Mouse (Mus musculus) forebrain, embryonic 15.5 days (tissue): ENCODE results near the gene Ampd2. TPM values are rescaled to one million over a fixed set of nuclear protein-coding genes. Genes with fewer than 3 reads are reported as not detected.
A peak's percentile ranks its signal among the peaks of the same experiment; 100 is the strongest.

Experiments used
- ATAC-seq: fragments of 200-750 bp; cut with Nextera tagmentation; replicated peaks from 2 replicates; pipeline ENCODE4 v1.8.0; 2017; ENCODE audit warnings: mild to moderate bottlenecking, moderate TSS enrichment, moderate library complexity
- H3K27ac ChIP-seq: fragments of 300-500 bp; sonication (generic); replicated peaks from 2 replicates; pipeline ENCODE4 v1.5.1; 2015; ENCODE audit warnings: mild to moderate bottlenecking, inconsistent platforms
- H3K27me3 ChIP-seq: fragments of 300-500 bp; sonication (generic); 2 replicates; pipeline ENCODE4 v1.6.1; 2015; ENCODE audit warnings: inconsistent platforms
- H3K36me3 ChIP-seq: fragments of 300-500 bp; sonication (generic); 2 replicates; pipeline ENCODE4 v1.6.1; 2015; ENCODE audit warnings: mild to moderate bottlenecking, inconsistent platforms
- H3K4me1 ChIP-seq: fragments of 300-500 bp; sonication (generic); 2 replicates; pipeline ENCODE4 v1.6.1; 2015; ENCODE audit warnings: inconsistent platforms
- H3K4me2 ChIP-seq: fragments of 300-500 bp; sonication (generic); replicated peaks from 2 replicates; pipeline ENCODE4 v1.6.1; 2015; ENCODE audit warnings: mild to moderate bottlenecking, inconsistent platforms
- H3K4me3 ChIP-seq: fragments of 300-500 bp; sonication (generic); 2 replicates; pipeline ENCODE4 v1.5.1; 2015; ENCODE audit warnings: mild to moderate bottlenecking, inconsistent platforms
- H3K9ac ChIP-seq: fragments of 300-500 bp; sonication (generic); replicated peaks from 2 replicates; pipeline ENCODE4 v1.6.1; 2015; ENCODE audit warnings: mild to moderate bottlenecking, inconsistent platforms
- H3K9me3 ChIP-seq: fragments of 300-500 bp; sonication (generic); 2 replicates; pipeline ENCODE4 v1.6.1; 2016; ENCODE audit warnings: inconsistent platforms
- WGBS: fragments of 180-500 bp; shearing (Covaris S2); methylation state at CpG from one replicate; pipeline ENCODE4 v1.1.7; 2015; ENCODE audit warnings: mixed read lengths; 5-methylcytosine and 5-hydroxymethylcytosine counted together
- polyA plus RNA-seq: library from polyadenylated mRNA; unstranded; fragments of >200 nt; fragmentation: Nextera tagmentation; extraction: Ambion mirVana; gene quantifications from 2 replicates; pipeline ENCODE4 v1.2.1, GENCODE M21; 2015

The Ampd2 gene
- polyA plus RNA-seq, 1 experiment from 2014 or later, result 50.7 TPM

DNA sequence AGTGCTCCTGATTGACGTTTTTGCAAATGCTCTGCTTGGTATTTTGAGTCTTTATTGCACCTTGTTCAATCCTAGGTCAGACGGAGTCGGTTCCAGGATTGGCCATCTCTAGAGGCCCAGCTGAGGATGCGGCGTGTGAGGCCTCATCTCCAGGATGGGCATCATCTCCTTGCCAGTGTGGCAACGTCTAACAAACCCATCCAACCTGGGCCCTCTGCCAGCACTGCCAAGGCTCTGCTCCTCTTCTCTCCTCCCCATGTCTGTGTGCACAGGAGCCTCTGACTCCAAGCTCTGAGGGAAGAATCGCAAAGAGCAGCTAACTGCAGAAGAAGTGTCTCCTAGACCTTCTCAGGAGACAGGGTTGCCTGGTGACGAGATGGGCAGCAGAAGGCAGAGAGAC is 23.8 kb downstream of the Ampd2 start:
- Histone ChIP-seq H3K9ac (no peak overlapping the region), H3K27ac (no peak overlapping the region), H3K4me3 (no peak overlapping the region), H3K27me3 (no peaks in the 10 kb centered on the region), H3K36me3 (no peaks in the 10 kb centered on the region), H3K4me1 (no peaks in the 10 kb centered on the region), H3K9me3 (no peaks in the 10 kb centered on the region), H3K4me2 (no peak overlapping the region)
- 83% methylated on average over 8 of the region's 8 CpGs for WGBS
- ATAC-seq, result no peak

DNA sequence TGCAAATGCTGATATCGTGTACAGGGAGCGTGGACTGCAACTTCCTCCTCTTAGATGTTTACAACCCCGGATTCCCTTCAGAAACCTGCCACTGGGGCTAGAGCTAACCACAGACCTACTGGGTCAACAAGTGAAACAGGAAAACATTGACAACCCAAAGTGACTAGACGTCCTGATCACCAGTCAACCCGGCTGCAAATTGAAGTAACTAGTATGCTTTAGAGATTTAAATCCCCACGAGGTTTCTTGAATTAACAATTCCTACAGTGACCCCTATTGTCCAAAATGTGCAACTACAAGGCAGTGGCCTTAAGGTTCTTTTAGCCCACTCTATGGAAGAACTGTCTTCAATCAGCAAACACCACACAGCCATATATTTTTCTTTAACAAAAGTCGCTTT is 25.0 kb downstream of the Ampd2 start:
- Histone ChIP-seq H3K9me3 (no peaks in the 10 kb centered on the region), H3K4me2 (no peak overlapping the region), H3K4me3 (no peak overlapping the region), H3K27me3 (no peaks in the 10 kb centered on the region), H3K27ac (no peak overlapping the region), H3K4me1 (no peaks in the 10 kb centered on the region), H3K36me3 (no peaks in the 10 kb centered on the region), H3K9ac (no peak overlapping the region)
- 0 out of 2 replicates have a peak, but pooled peaks have one; percentile 16 for ATAC-seq
- WGBS, result 23% methylated on average over 7 of the region's 7 CpGs

GRCm38 (mm10) chr3:108050493-108050892 is 36.0 kb downstream of the Ampd2 start:
- H3K27ac ChIP-seq, result no peak overlapping the region
- no peaks in the 10 kb centered on the region for H3K27me3 ChIP-seq
- H3K4me3 ChIP-seq, result no peak overlapping the region
- H3K9me3 ChIP-seq, result no peaks in the 10 kb centered on the region
- ATAC-seq, result no peak
- H3K36me3 ChIP-seq, result no peaks in the 10 kb centered on the region
- no peak overlapping the region for H3K4me2 ChIP-seq
- no peak overlapping the region for H3K9ac ChIP-seq
- 91% methylated on average over 5 of the region's 5 CpGs for WGBS
- no peaks in the 10 kb centered on the region for H3K4me1 ChIP-seq

DNA sequence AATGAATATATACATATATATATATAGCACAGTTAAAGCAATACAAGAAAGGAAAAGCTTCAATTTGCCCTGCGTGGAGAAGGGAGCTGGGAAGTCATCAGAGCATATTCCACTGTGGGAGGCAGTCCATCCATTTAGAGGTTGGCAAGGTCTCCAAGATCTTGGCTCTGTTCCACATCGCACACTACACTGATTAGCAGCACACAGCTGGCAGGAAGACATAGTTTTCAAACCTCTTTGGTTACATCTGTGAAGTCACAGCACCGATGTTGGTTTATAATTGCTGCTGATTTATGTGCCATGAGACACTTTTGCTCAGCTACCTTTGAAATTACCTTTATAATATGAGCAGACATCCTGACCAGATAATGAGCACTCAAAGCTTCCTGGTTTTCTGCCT is 38.1 kb downstream of the Ampd2 start:
- Histone ChIP-seq H3K9me3 (no peaks in the 10 kb centered on the region), H3K4me2 (no peak overlapping the region), H3K4me1 (peaks cover 10% of the 10 kb centered on the region), H3K4me3 (no peak overlapping the region), H3K27me3 (no peaks in the 10 kb centered on the region), H3K9ac (no peak overlapping the region), H3K27ac (no peak overlapping the region), H3K36me3 (no peaks in the 10 kb centered on the region)
- no peak for ATAC-seq
- WGBS, result 68% methylated on average over 3 of the region's 3 CpGs

- WGBS, result 90% methylated on average over 2 of the region's 2 CpGs
- Histone ChIP-seq H3K4me3 (no peak overlapping the region), H3K27me3 (no peaks in the 10 kb centered on the region), H3K36me3 (no peaks in the 10 kb centered on the region), H3K4me2 (no peak overlapping the region), H3K9ac (no peak overlapping the region), H3K9me3 (no peaks in the 10 kb centered on the region), H3K4me1 (peaks cover 10% of the 10 kb centered on the region), H3K27ac (no peak overlapping the region)
- no peak for ATAC-seq
Observed at GRCm38 (mm10) chr3:108046944-108047655, 39.4 kb downstream of the Ampd2 start.

GRCm38 (mm10) chr3:108044394-108045140 is 41.9 kb downstream of the Ampd2 start, which contains the start of gene Gstm4:
Gstm4 (minus strand) TSS chr3:108044894.
- Histone ChIP-seq H3K4me2 (peak within 1 kb of the TSS; percentile 82), H3K27me3 (no peaks in the 10 kb centered on the region), H3K9me3 (no peaks in the 10 kb centered on the region), H3K4me3 (peak within 1 kb of the TSS; percentile 54), H3K4me1 (peaks cover 10% of the 10 kb centered on the region), H3K27ac (no peak within 1 kb of the TSS; the same call in 1 of the 2 replicates), H3K9ac (peak within 1 kb of the TSS; percentile 59), H3K36me3 (no peaks in the 10 kb centered on the region)
- peak; percentile 93 for ATAC-seq
- 7% methylated on average over 29 of the region's 29 CpGs for WGBS

- WGBS, result 68% methylated on average over 5 of the region's 5 CpGs
- Histone ChIP-seq H3K4me1 (no peaks in the 10 kb centered on the region), H3K9ac (no peak overlapping the region), H3K4me3 (no peak overlapping the region), H3K4me2 (no peak overlapping the region), H3K36me3 (no peaks in the 10 kb centered on the region), H3K9me3 (no peaks in the 10 kb centered on the region), H3K27ac (no peak overlapping the region), H3K27me3 (no peaks in the 10 kb centered on the region)
- no peak for ATAC-seq
Observed at GRCm38 (mm10) chr3:108033156-108033555, 53.3 kb downstream of the Ampd2 start.

DNA sequence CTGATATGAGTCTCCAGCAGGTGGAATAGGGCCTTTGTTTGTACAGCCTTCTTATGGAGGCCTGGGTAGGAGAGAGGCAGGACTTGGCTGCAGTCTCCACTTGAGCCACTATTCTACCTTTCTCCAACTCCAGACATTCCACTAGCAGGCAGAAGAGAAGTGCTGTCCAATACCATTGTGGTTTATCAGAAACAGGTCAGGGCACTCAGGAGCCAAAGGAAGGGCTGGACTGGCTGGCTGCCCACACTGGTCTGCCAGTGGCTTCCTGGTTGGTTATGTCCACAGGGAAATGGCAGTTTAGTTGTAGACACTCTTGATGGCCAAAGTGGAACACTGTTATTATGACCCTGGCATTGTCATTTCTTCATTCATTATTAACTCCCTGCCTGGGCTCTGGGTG is 54.3 kb downstream of the Ampd2 start:
- no peak overlapping the region for H3K9ac ChIP-seq
- no peak overlapping the region for H3K4me3 ChIP-seq
- H3K27me3 ChIP-seq, result no peaks in the 10 kb centered on the region
- ATAC-seq, result no peak
- H3K4me2 ChIP-seq, result no peak overlapping the region
- no peaks in the 10 kb centered on the region for H3K36me3 ChIP-seq
- H3K9me3 ChIP-seq, result no peaks in the 10 kb centered on the region
- H3K4me1 ChIP-seq, result no peaks in the 10 kb centered on the region
- no peak overlapping the region for H3K27ac ChIP-seq

GRCm38 (mm10) chr3:108028641-108029365 is 57.6 kb downstream of the Ampd2 start:
- Histone ChIP-seq H3K9ac (no peak overlapping the region), H3K4me2 (no peak overlapping the region), H3K4me1 (no peaks in the 10 kb centered on the region), H3K27ac (no peak overlapping the region), H3K27me3 (no peaks in the 10 kb centered on the region), H3K4me3 (no peak overlapping the region), H3K36me3 (no peaks in the 10 kb centered on the region), H3K9me3 (no peaks in the 10 kb centered on the region)
- 54% methylated on average over 4 of the region's 4 CpGs for WGBS
- ATAC-seq, result no peak

DNA sequence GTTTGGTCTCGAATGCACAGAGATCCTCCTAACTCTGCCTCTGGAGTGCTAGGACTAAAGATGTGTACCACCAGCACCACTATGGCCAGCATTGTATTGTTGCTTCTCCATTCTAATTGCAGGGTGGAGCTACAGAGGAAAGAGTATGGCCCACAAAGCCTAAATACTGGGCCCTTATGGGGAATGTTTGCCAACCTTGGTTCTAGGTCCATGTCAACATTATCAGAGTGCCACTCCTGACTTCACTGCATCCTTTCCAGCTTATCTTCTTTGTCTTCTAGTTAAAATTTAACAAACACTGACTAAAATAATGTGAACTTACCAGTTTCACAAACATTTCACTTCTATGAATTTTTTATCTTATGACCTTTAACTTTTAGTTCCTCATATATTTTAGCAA is 59.9 kb downstream of the Ampd2 start:
- Histone ChIP-seq H3K9me3 (no peaks in the 10 kb centered on the region), H3K9ac (no peak overlapping the region), H3K4me3 (no peak overlapping the region), H3K4me2 (no peak overlapping the region), H3K36me3 (no peaks in the 10 kb centered on the region), H3K4me1 (no peaks in the 10 kb centered on the region), H3K27me3 (no peaks in the 10 kb centered on the region), H3K27ac (no peak overlapping the region)
- WGBS, result 60% methylated on average over 1 of the region's 1 CpGs
- ATAC-seq, result no peak

GRCm38 (mm10) chr3:108026049-108026448 is 60.4 kb downstream of the Ampd2 start:
- Histone ChIP-seq H3K4me2 (no peak overlapping the region), H3K4me3 (no peak overlapping the region), H3K27ac (no peak overlapping the region), H3K4me1 (no peaks in the 10 kb centered on the region), H3K9ac (no peak overlapping the region), H3K36me3 (no peaks in the 10 kb centered on the region), H3K9me3 (no peaks in the 10 kb centered on the region), H3K27me3 (no peaks in the 10 kb centered on the region)
- WGBS, result 82% methylated on average over 5 of the region's 5 CpGs
- ATAC-seq, result no peak

- no peak for ATAC-seq
- Histone ChIP-seq H3K4me3 (no peak overlapping the region), H3K9ac (no peak overlapping the region), H3K4me2 (no peak overlapping the region), H3K9me3 (no peaks in the 10 kb centered on the region), H3K36me3 (no peaks in the 10 kb centered on the region), H3K27me3 (no peaks in the 10 kb centered on the region), H3K4me1 (no peaks in the 10 kb centered on the region), H3K27ac (no peak overlapping the region)
- 85% methylated on average over 4 of the region's 4 CpGs for WGBS
Observed at GRCm38 (mm10) chr3:108025318-108025717, 61.1 kb downstream of the Ampd2 start.
